Mouse (Mus musculus) gastrocnemius, adult 2 months (tissue): Measurements from ENCODE around the gene Gm20388. TPM values are rescaled to one million over a fixed set of nuclear protein-coding genes. Genes with fewer than 3 reads are reported as not detected.
A peak's percentile ranks its signal among the peaks of the same experiment; 100 is the strongest.

ENCODE experiments used
- DNase-seq: peaks from one replicate; pipeline ENCODE4 v3.0.0; 2022
- H3K27ac ChIP-seq: fragments of 200-600 bp; 2 replicates; pipeline ENCODE4 v1.8.1; 2022; ENCODE audit warnings: mild to moderate bottlenecking
- H3K4me3 ChIP-seq: fragments of 200-600 bp; 2 replicates; pipeline ENCODE4 v1.8.1; 2022; ENCODE audit warnings: mild to moderate bottlenecking, moderate library complexity
- CTCF ChIP-seq: fragments of 200-600 bp; IDR thresholded peaks from 2 replicates; pipeline ENCODE4 v1.8.1; 2022; ENCODE audit warnings: antibody characterized with exemption, mild to moderate bottlenecking, moderate library complexity
- intact Hi-C: fragments of 180-260 bp; cut with DNase I; formaldehyde crosslinking; loops from one replicate; pipeline ENCODE4 v1.15.1; 2025
- total RNA-seq, 2 experiments: library from RNA; stranded (reverse); gene quantifications; 2 replicates each; pipeline ENCODE4 v1.2.3; 2021

The Gm20388 gene
- total RNA-seq, 2 experiments from 2014 or later: 6.1 to 15.0 TPM

GRCm38 (mm10) chr8:120896203-120896602, 985.6 kb downstream of the Gm20388 start:
- no peak for DNase-seq
- no peak overlapping the region for H3K4me3 ChIP-seq
- intact Hi-C loops: no loop called here
- TF ChIP-seq CTCF: no peak
- H3K27ac ChIP-seq: no peak overlapping the region

GRCm38 (mm10) chr8:120898008-120898407, 987.4 kb downstream of the Gm20388 start:
- peak; percentile 71 for TF ChIP-seq CTCF
- DNase-seq: peak; percentile 60
- intact Hi-C loops: loop anchor here (1.0 kb wide), 1 partner anchor 194 kb away; no protein-coding TSS in a partner anchor
- H3K4me3 ChIP-seq: no peak overlapping the region
- no peak overlapping the region for H3K27ac ChIP-seq

GRCm38 (mm10) chr8:120898828-120899407, 988.3 kb downstream of the Gm20388 start:
- no peak for DNase-seq
- Histone ChIP-seq H3K4me3 (no peak overlapping the region), H3K27ac (no peak overlapping the region)
- intact Hi-C loops: loop anchor here (1.0 kb wide), 1 partner anchor 193 kb away; no protein-coding TSS in a partner anchor
- no peak for TF ChIP-seq CTCF

- intact Hi-C loops: no loop called here
- DNase-seq: no peak
- Histone ChIP-seq H3K4me3 (0 out of 2 replicates have a peak overlapping the region, but pooled peaks have one; percentile 4), H3K27ac (no peak overlapping the region)
- no peak for TF ChIP-seq CTCF
These were observed 991.7 kb downstream of the Gm20388 start for GRCm38 (mm10) chr8:120902346-120902745.

- TF ChIP-seq CTCF: no peak
- no peak overlapping the region for H3K4me3 ChIP-seq
- intact Hi-C loops: no loop called here
These were observed 997.0 kb downstream of the Gm20388 start for GRCm38 (mm10) chr8:120907671-120908070.

GRCm38 (mm10) chr8:120910936-120911335, 1000.3 kb downstream of the Gm20388 start:
- TF ChIP-seq CTCF: no peak
- Histone ChIP-seq H3K27ac (no peak overlapping the region), H3K4me3 (no peak overlapping the region)
- intact Hi-C loops: no loop called here
- no peak for DNase-seq

More at GRCm38 (mm10) chr8:120907671-120908070, 997.0 kb downstream of the Gm20388 start:
- H3K27ac ChIP-seq: no peak overlapping the region
- no peak for DNase-seq

GRCm38 (mm10) chr8:120912463-120912862, 1001.8 kb downstream of the Gm20388 start:
- DNase-seq: no peak
- H3K4me3 ChIP-seq: no peak overlapping the region
- intact Hi-C loops: no loop called here
- H3K27ac ChIP-seq: no peak overlapping the region
- TF ChIP-seq CTCF: no peak

- intact Hi-C loops: no loop called here
- H3K27ac ChIP-seq: no peak overlapping the region
- no peak for TF ChIP-seq CTCF
- no peak for DNase-seq
- no peak overlapping the region for H3K4me3 ChIP-seq
These were observed 1006.3 kb downstream of the Gm20388 start for GRCm38 (mm10) chr8:120916831-120917435.

GRCm38 (mm10) chr8:120920527-120920926, 1009.9 kb downstream of the Gm20388 start:
- intact Hi-C loops: no loop called here
- no peak for TF ChIP-seq CTCF
- no peak overlapping the region for H3K27ac ChIP-seq
- no peak for DNase-seq
- H3K4me3 ChIP-seq: no peak overlapping the region

GRCm38 (mm10) chr8:120926201-120926600, 1015.6 kb downstream of the Gm20388 start:
- intact Hi-C loops: no loop called here
- no peak for TF ChIP-seq CTCF
- Histone ChIP-seq H3K4me3 (no peak overlapping the region), H3K27ac (no peak overlapping the region)
- no peak for DNase-seq

GRCm38 (mm10) chr8:120928082-120928481, 1017.4 kb downstream of the Gm20388 start:
- H3K27ac ChIP-seq: no peak overlapping the region
- DNase-seq: no peak
- H3K4me3 ChIP-seq: no peak overlapping the region
- intact Hi-C loops: no loop called here
- no peak for TF ChIP-seq CTCF

GRCm38 (mm10) chr8:120934596-120934995, 1024.0 kb downstream of the Gm20388 start:
- no peak for TF ChIP-seq CTCF
- DNase-seq: no peak
- no peak overlapping the region for H3K27ac ChIP-seq
- intact Hi-C loops: no loop called here
- H3K4me3 ChIP-seq: no peak overlapping the region

GRCm38 (mm10) chr8:120936685-120937084, 1026.0 kb downstream of the Gm20388 start:
- no peak for TF ChIP-seq CTCF
- no peak for DNase-seq
- Histone ChIP-seq H3K4me3 (no peak overlapping the region), H3K27ac (no peak overlapping the region)
- intact Hi-C loops: no loop called here

- Histone ChIP-seq H3K27ac (no peak overlapping the region), H3K4me3 (no peak overlapping the region)
- intact Hi-C loops: no loop called here
- no peak for DNase-seq
- no peak for TF ChIP-seq CTCF
These were observed 1026.8 kb downstream of the Gm20388 start for GRCm38 (mm10) chr8:120937474-120937873.
